Mouse (Mus musculus): ENCODE data around the gene Krtap10-10. TPM values are rescaled to one million over a fixed set of nuclear protein-coding genes. Genes with fewer than 3 reads are reported as not detected.

Gene Krtap10-10
- total and polyA plus RNA-seq, 3 experiments = not detected

- Histone ChIP-seq H3K4me3 (ENCODE audit: control insufficient read depth in 1 of 2, insufficient read depth in 1 of 2, low read depth in 2 of 2, low read length in 2 of 2) (no peak overlapping the region), H3K79me2 (ENCODE audit: control insufficient read depth, insufficient read depth, low read length, poor library complexity) (no peaks in the 10 kb centered on the region), H3K27ac (ENCODE audit: control insufficient read depth, low read depth, low read length) (no peak overlapping the region), H3K27me3 (ENCODE audit: control insufficient read depth in 1 of 2, insufficient read depth in 2 of 2, low read length in 2 of 2) (0 out of 4 replicates have a peak, but pooled peaks cover 0 to 1% of the 10 kb centered on the region in 2 experiments), H3K9ac (ENCODE audit: control insufficient read depth, low read depth, low read length, poor library complexity, severe bottlenecking) (no peak overlapping the region), H3K4me1 (ENCODE audit: control insufficient read depth in 1 of 2, insufficient read depth in 2 of 2, low read length in 2 of 2) (no peaks in the 10 kb centered on the region), H3K9me3 (replicated peaks; ENCODE audit: insufficient read depth, low read length) (no peaks in the 10 kb centered on the region), H3K36me3 (ENCODE audit: control insufficient read depth in 1 of 2, insufficient read depth in 2 of 2, low read length in 2 of 2) (no peaks in the 10 kb centered on the region)
- DNase-seq (ENCODE audit: low read depth, low spot score) = peak; percentile 30
- TF ChIP-seq RAD21 (IDR thresholded peaks at IDR 0.05; ENCODE audit: low read depth, low read length) (peak; percentile 5), CTCF (IDR thresholded peaks at IDR 0.05 in 2 of 3, conservative IDR thresholded peaks at IDR 0.05 in 1 of 3; ENCODE audit: control insufficient read depth in 1 of 3, insufficient read depth in 1 of 3, low read depth in 2 of 3, low read length in 3 of 3, poor library complexity in 1 of 3, severe bottlenecking in 1 of 3) (peak in 2 of 3 experiments; percentile 1 to 6; a peak in 1 of 6 replicates), ZNF384 (IDR thresholded peaks at IDR 0.05; ENCODE audit: low read depth, low read length) (no peak), ETS1 (IDR thresholded peaks at IDR 0.05; ENCODE audit: low read depth, low read length) (no peak), MAX (IDR thresholded peaks at IDR 0.05; ENCODE audit: low read length) (no peak), MYC (IDR thresholded peaks at IDR 0.05; ENCODE audit: low read depth, low read length) (no peak), MAFK (IDR thresholded peaks at IDR 0.05; ENCODE audit: borderline replicate concordance, low read depth, low read length) (no peak)
These were observed 50.4 kb downstream of the Krtap10-10 start for GRCm38 (mm10) chr10:77886007-77886747.

Other genes with a start within 250 kb of the Krtap10-10 start
Only the 30 nearest of the 33 such genes appear.
- gene Ube2g2, start 213.7 kb upstream of the Krtap10-10 start, total RNA-seq (2012; rRNA removed) = 55.2 and 62.4 TPM in 2 replicates
- gene Ube2g2, start 213.7 kb upstream of the Krtap10-10 start, polyA plus RNA-seq (2012; ENCODE audit: insufficient read depth in 1 of 2, insufficient read length in 2 of 2, low read depth in 1 of 2, low replicate concordance in 2 of 2, missing spikeins in 1 of 2) = 100 to 1,000 TPM in 1 of 2 experiments, not detected in 1; 112 TPM
- 1.2 and 1.8 TPM in 2 replicates for gene Tspear, start 149.4 kb upstream of the Krtap10-10 start, total RNA-seq (2012; rRNA removed)
- gene Tspear, start 149.4 kb upstream of the Krtap10-10 start, polyA plus RNA-seq (2012; ENCODE audit: insufficient read depth in 1 of 2, insufficient read length in 2 of 2, low read depth in 1 of 2, low replicate concordance in 2 of 2, missing spikeins in 1 of 2) = 1 to 10 TPM in 1 of 2 experiments, not detected in 1; 3.8 TPM
- gene Gm19402, start 145.2 kb upstream of the Krtap10-10 start, total RNA-seq (2012; rRNA removed) = not detected in 2 replicates
- gene Gm19402, start 145.2 kb upstream of the Krtap10-10 start, polyA plus RNA-seq (2012; ENCODE audit: insufficient read depth in 1 of 2, insufficient read length in 2 of 2, low read depth in 1 of 2, low replicate concordance in 2 of 2, missing spikeins in 1 of 2) = not detected
- not detected in 2 replicates for gene Gm9508, start 138.7 kb upstream of the Krtap10-10 start, total RNA-seq (2012; rRNA removed)
- gene Gm9508, start 138.7 kb upstream of the Krtap10-10 start, polyA plus RNA-seq (2012; ENCODE audit: insufficient read depth in 1 of 2, insufficient read length in 2 of 2, low read depth in 1 of 2, low replicate concordance in 2 of 2, missing spikeins in 1 of 2) = not detected
- not detected in 2 replicates for gene Gm10272, start 129.3 kb upstream of the Krtap10-10 start, total RNA-seq (2012; rRNA removed)
- gene Gm10272, start 129.3 kb upstream of the Krtap10-10 start, polyA plus RNA-seq (2012; ENCODE audit: insufficient read depth in 1 of 2, insufficient read length in 2 of 2, low read depth in 1 of 2, low replicate concordance in 2 of 2, missing spikeins in 1 of 2) = not detected
- not detected in 2 replicates for gene Gm10024, start 124.5 kb upstream of the Krtap10-10 start, total RNA-seq (2012; rRNA removed)
- gene Gm10024, start 124.5 kb upstream of the Krtap10-10 start, polyA plus RNA-seq (2012; ENCODE audit: insufficient read depth in 1 of 2, insufficient read length in 2 of 2, low read depth in 1 of 2, low replicate concordance in 2 of 2, missing spikeins in 1 of 2) = not detected
- gene Gm10142, start 120.1 kb upstream of the Krtap10-10 start, total RNA-seq (2012; rRNA removed) = not detected in 2 replicates
- gene Gm10142, start 120.1 kb upstream of the Krtap10-10 start, polyA plus RNA-seq (2012; ENCODE audit: insufficient read depth in 1 of 2, insufficient read length in 2 of 2, low read depth in 1 of 2, low replicate concordance in 2 of 2, missing spikeins in 1 of 2) = not detected
- gene Krtap12-1, start 115.3 kb upstream of the Krtap10-10 start, total RNA-seq (2012; rRNA removed) = not detected in 2 replicates
- not detected for gene Krtap12-1, start 115.3 kb upstream of the Krtap10-10 start, polyA plus RNA-seq (2012; ENCODE audit: insufficient read depth in 1 of 2, insufficient read length in 2 of 2, low read depth in 1 of 2, low replicate concordance in 2 of 2, missing spikeins in 1 of 2)
- gene Gm10100, start 109.5 kb upstream of the Krtap10-10 start, total RNA-seq (2012; rRNA removed) = not detected in 2 replicates
- not detected for gene Gm10100, start 109.5 kb upstream of the Krtap10-10 start, polyA plus RNA-seq (2012; ENCODE audit: insufficient read depth in 1 of 2, insufficient read length in 2 of 2, low read depth in 1 of 2, low replicate concordance in 2 of 2, missing spikeins in 1 of 2)
- not detected in 2 replicates for gene Gm18596, start 93.3 kb upstream of the Krtap10-10 start, total RNA-seq (2012; rRNA removed)
- gene Gm18596, start 93.3 kb upstream of the Krtap10-10 start, polyA plus RNA-seq (2012; ENCODE audit: insufficient read depth in 1 of 2, insufficient read length in 2 of 2, low read depth in 1 of 2, low replicate concordance in 2 of 2, missing spikeins in 1 of 2) = not detected
- not detected in 2 replicates for gene Gm9736, start 84.6 kb upstream of the Krtap10-10 start, total RNA-seq (2012; rRNA removed)
- gene Gm9736, start 84.6 kb upstream of the Krtap10-10 start, polyA plus RNA-seq (2012; ENCODE audit: insufficient read depth in 1 of 2, insufficient read length in 2 of 2, low read depth in 1 of 2, low replicate concordance in 2 of 2, missing spikeins in 1 of 2) = not detected
- not detected in 2 replicates for gene Gm3233, start 76.3 kb upstream of the Krtap10-10 start, total RNA-seq (2012; rRNA removed)
- not detected for gene Gm3233, start 76.3 kb upstream of the Krtap10-10 start, polyA plus RNA-seq (2012; ENCODE audit: insufficient read depth in 1 of 2, insufficient read length in 2 of 2, low read depth in 1 of 2, low replicate concordance in 2 of 2, missing spikeins in 1 of 2)
- gene Gm3238, start 64.6 kb upstream of the Krtap10-10 start, total RNA-seq (2012; rRNA removed) = not detected in 2 replicates
- not detected for gene Gm3238, start 64.6 kb upstream of the Krtap10-10 start, polyA plus RNA-seq (2012; ENCODE audit: insufficient read depth in 1 of 2, insufficient read length in 2 of 2, low read depth in 1 of 2, low replicate concordance in 2 of 2, missing spikeins in 1 of 2)
- not detected in 2 replicates for gene Gm7138, start 59.0 kb upstream of the Krtap10-10 start, total RNA-seq (2012; rRNA removed)
- gene Gm7138, start 59.0 kb upstream of the Krtap10-10 start, polyA plus RNA-seq (2012; ENCODE audit: insufficient read depth in 1 of 2, insufficient read length in 2 of 2, low read depth in 1 of 2, low replicate concordance in 2 of 2, missing spikeins in 1 of 2) = not detected
- not detected in 2 replicates for gene Gm3250, start 53.4 kb upstream of the Krtap10-10 start, total RNA-seq (2012; rRNA removed)
- not detected for gene Gm3250, start 53.4 kb upstream of the Krtap10-10 start, polyA plus RNA-seq (2012; ENCODE audit: insufficient read depth in 1 of 2, insufficient read length in 2 of 2, low read depth in 1 of 2, low replicate concordance in 2 of 2, missing spikeins in 1 of 2)
- not detected in 2 replicates for gene Gm7137, start 47.7 kb upstream of the Krtap10-10 start, total RNA-seq (2012; rRNA removed)
- gene Gm7137, start 47.7 kb upstream of the Krtap10-10 start, polyA plus RNA-seq (2012; ENCODE audit: insufficient read depth in 1 of 2, insufficient read length in 2 of 2, low read depth in 1 of 2, low replicate concordance in 2 of 2, missing spikeins in 1 of 2) = not detected
- gene Gm9639, start 40.9 kb upstream of the Krtap10-10 start, total RNA-seq (2012; rRNA removed) = not detected in 2 replicates
- gene Gm9639, start 40.9 kb upstream of the Krtap10-10 start, polyA plus RNA-seq (2012; ENCODE audit: insufficient read depth in 1 of 2, insufficient read length in 2 of 2, low read depth in 1 of 2, low replicate concordance in 2 of 2, missing spikeins in 1 of 2) = not detected
- not detected in 2 replicates for gene Gm19668, start 36.8 kb upstream of the Krtap10-10 start, total RNA-seq (2012; rRNA removed)
- not detected for gene Gm19668, start 36.8 kb upstream of the Krtap10-10 start, polyA plus RNA-seq (2012; ENCODE audit: insufficient read depth in 1 of 2, insufficient read length in 2 of 2, low read depth in 1 of 2, low replicate concordance in 2 of 2, missing spikeins in 1 of 2)
- not detected in 2 replicates for gene Gm9507, start 24.1 kb upstream of the Krtap10-10 start, total RNA-seq (2012; rRNA removed)
- gene Gm9507, start 24.1 kb upstream of the Krtap10-10 start, polyA plus RNA-seq (2012; ENCODE audit: insufficient read depth in 1 of 2, insufficient read length in 2 of 2, low read depth in 1 of 2, low replicate concordance in 2 of 2, missing spikeins in 1 of 2) = not detected
- not detected in 2 replicates for gene Gm2696, start 21.3 kb upstream of the Krtap10-10 start, total RNA-seq (2012; rRNA removed)
- not detected for gene Gm2696, start 21.3 kb upstream of the Krtap10-10 start, polyA plus RNA-seq (2012; ENCODE audit: insufficient read depth in 1 of 2, insufficient read length in 2 of 2, low read depth in 1 of 2, low replicate concordance in 2 of 2, missing spikeins in 1 of 2)
- not detected in 2 replicates for gene Krtap10-4, start 8.9 kb upstream of the Krtap10-10 start, total RNA-seq (2012; rRNA removed)
- not detected for gene Krtap10-4, start 8.9 kb upstream of the Krtap10-10 start, polyA plus RNA-seq (2012; ENCODE audit: insufficient read depth in 1 of 2, insufficient read length in 2 of 2, low read depth in 1 of 2, low replicate concordance in 2 of 2, missing spikeins in 1 of 2)
- not detected in 2 replicates for gene Gm36176, start 10.9 kb downstream of the Krtap10-10 start, total RNA-seq (2012; rRNA removed)
- not detected for gene Gm36176, start 10.9 kb downstream of the Krtap10-10 start, polyA plus RNA-seq (2012; ENCODE audit: insufficient read depth in 1 of 2, insufficient read length in 2 of 2, low read depth in 1 of 2, low replicate concordance in 2 of 2, missing spikeins in 1 of 2)
- gene Gm10318, start 16.9 kb downstream of the Krtap10-10 start, total RNA-seq (2012; rRNA removed) = not detected in 2 replicates
- not detected for gene Gm10318, start 16.9 kb downstream of the Krtap10-10 start, polyA plus RNA-seq (2012; ENCODE audit: insufficient read depth in 1 of 2, insufficient read length in 2 of 2, low read depth in 1 of 2, low replicate concordance in 2 of 2, missing spikeins in 1 of 2)
- gene Gm3285, start 26.0 kb downstream of the Krtap10-10 start, total RNA-seq (2012; rRNA removed) = not detected in 2 replicates
- not detected for gene Gm3285, start 26.0 kb downstream of the Krtap10-10 start, polyA plus RNA-seq (2012; ENCODE audit: insufficient read depth in 1 of 2, insufficient read length in 2 of 2, low read depth in 1 of 2, low replicate concordance in 2 of 2, missing spikeins in 1 of 2)
- 0.10 and 0.15 TPM in 2 replicates for gene Lrrc3, start 66.6 kb downstream of the Krtap10-10 start, total RNA-seq (2012; rRNA removed)
- under 1 TPM in 1 of 2 experiments, not detected in 1; 0.74 TPM for gene Lrrc3, start 66.6 kb downstream of the Krtap10-10 start, polyA plus RNA-seq (2012; ENCODE audit: insufficient read depth in 1 of 2, insufficient read length in 2 of 2, low read depth in 1 of 2, low replicate concordance in 2 of 2, missing spikeins in 1 of 2)
- 5.7 and 7.8 TPM in 2 replicates for gene Trpm2, start 134.6 kb downstream of the Krtap10-10 start, total RNA-seq (2012; rRNA removed)
- gene Trpm2, start 134.6 kb downstream of the Krtap10-10 start, polyA plus RNA-seq (2012; ENCODE audit: insufficient read depth in 1 of 2, insufficient read length in 2 of 2, low read depth in 1 of 2, low replicate concordance in 2 of 2, missing spikeins in 1 of 2) = 10 to 100 TPM in 1 of 2 experiments, not detected in 1; 18.5 TPM
- gene 1810043G02Rik, start 142.6 kb downstream of the Krtap10-10 start, total RNA-seq (2012; rRNA removed) = 9.3 and 10.7 TPM in 2 replicates
- gene 1810043G02Rik, start 142.6 kb downstream of the Krtap10-10 start, polyA plus RNA-seq (2012; ENCODE audit: insufficient read depth in 1 of 2, insufficient read length in 2 of 2, low read depth in 1 of 2, low replicate concordance in 2 of 2, missing spikeins in 1 of 2) = 10 to 100 TPM in 1 of 2 experiments, not detected in 1; 15.6 TPM
- gene Pfkl, start 174.1 kb downstream of the Krtap10-10 start, total RNA-seq (2012; rRNA removed) = 84.8 and 165 TPM in 2 replicates
- 100 to 1,000 TPM in 1 of 2 experiments, not detected in 1; 267 TPM for gene Pfkl, start 174.1 kb downstream of the Krtap10-10 start, polyA plus RNA-seq (2012; ENCODE audit: insufficient read depth in 1 of 2, insufficient read length in 2 of 2, low read depth in 1 of 2, low replicate concordance in 2 of 2, missing spikeins in 1 of 2)
- gene Dnmt3l, start 206.0 kb downstream of the Krtap10-10 start, total RNA-seq (2012; rRNA removed) = not detected in 2 replicates
- gene Dnmt3l, start 206.0 kb downstream of the Krtap10-10 start, polyA plus RNA-seq (2012; ENCODE audit: insufficient read depth in 1 of 2, insufficient read length in 2 of 2, low read depth in 1 of 2, low replicate concordance in 2 of 2, missing spikeins in 1 of 2) = not detected
- gene Aire, start 207.7 kb downstream of the Krtap10-10 start, total RNA-seq (2012; rRNA removed) = not detected in 2 replicates
- gene Aire, start 207.7 kb downstream of the Krtap10-10 start, polyA plus RNA-seq (2012; ENCODE audit: insufficient read depth in 1 of 2, insufficient read length in 2 of 2, low read depth in 1 of 2, low replicate concordance in 2 of 2, missing spikeins in 1 of 2) = under 1 TPM in 1 of 2 experiments, not detected in 1; 0.17 TPM